Mouse (Mus musculus) heart, postnatal 0 days (tissue): ENCODE data around the gene Prss57. TPM values are rescaled to one million over a fixed set of nuclear protein-coding genes. Genes with fewer than 3 reads are reported as not detected.

Source experiments
- ATAC-seq: fragments of 200-750 bp; cut with Nextera tagmentation; 2 replicates; pipeline ENCODE4 v1.8.0; 2017; ENCODE audit warnings: low read depth, moderate number of reproducible peaks, moderate library complexity; ENCODE audit not compliant: insufficient read depth
- DNase-seq: peaks from one replicate; pipeline ENCODE4 v3.0.0-alpha.2; 2016; ENCODE audit warnings: low spot score
- H3K27ac ChIP-seq: fragments of 300-500 bp; sonication (generic); 2 replicates; pipeline ENCODE4 v1.5.1; 2014; ENCODE audit warnings: low read depth, mild to moderate bottlenecking
- H3K27me3 ChIP-seq: fragments of 300-500 bp; sonication (generic); 2 replicates; pipeline ENCODE4 v1.6.1; 2014; ENCODE audit warnings: low read length, mixed read lengths; ENCODE audit not compliant: control insufficient read depth, insufficient read depth
- H3K36me3 ChIP-seq: fragments of 300-500 bp; sonication (generic); replicated peaks from 2 replicates; pipeline ENCODE4 v1.6.1; 2014; ENCODE audit warnings: low read length, mixed read lengths; ENCODE audit not compliant: control insufficient read depth, insufficient read depth
- H3K4me1 ChIP-seq: fragments of 300-500 bp; sonication (generic); 2 replicates; pipeline ENCODE4 v1.6.1; 2014; ENCODE audit warnings: antibody characterized with exemption; ENCODE audit not compliant: control insufficient read depth, insufficient read depth
- H3K4me2 ChIP-seq: fragments of 300-500 bp; sonication (generic); 2 replicates; pipeline ENCODE4 v1.6.1; 2014; ENCODE audit warnings: low read depth, mild to moderate bottlenecking, low read length, moderate library complexity
- H3K4me3 ChIP-seq: fragments of 300-500 bp; sonication (generic); 2 replicates; pipeline ENCODE4 v1.5.1; 2014; ENCODE audit warnings: low read depth, low read length
- H3K9ac ChIP-seq: fragments of 300-500 bp; sonication (generic); replicated peaks from 2 replicates; pipeline ENCODE4 v1.6.1; 2014; ENCODE audit warnings: low read depth, low read length, mixed read lengths
- H3K9me3 ChIP-seq: fragments of 300-500 bp; sonication (generic); replicated peaks from 2 replicates; pipeline ENCODE4 v1.6.1; 2016; ENCODE audit warnings: low read length; ENCODE audit not compliant: control insufficient read depth
- CTCF ChIP-seq: IDR thresholded peaks from 2 replicates; pipeline ENCODE4 v1.5.1; 2016; ENCODE audit warnings: antibody characterized with exemption, control low read depth, low read depth
- EP300 ChIP-seq: IDR thresholded peaks from 2 replicates; pipeline ENCODE4 v1.6.1; 2016; ENCODE audit warnings: antibody characterized with exemption, low read depth
- WGBS: fragments of 180-500 bp; shearing (Covaris S2); extraction: QIAGEN DNeasy Blood & Tissue Kit; methylation state at CpG from one replicate; pipeline ENCODE4 v1.1.7; 2014; 5-methylcytosine and 5-hydroxymethylcytosine counted together
- polyA plus RNA-seq: library from polyadenylated mRNA; unstranded; fragments of >200 nt; fragmentation: Nextera tagmentation; extraction: Ambion mirVana; gene quantifications from 2 replicates; pipeline ENCODE4 v1.2.1, GENCODE M21; 2015
- total RNA-seq: library from RNA; depleted of rRNA; stranded (reverse); fragments of >200 nt; gene quantifications from 2 replicates; pipeline ENCODE4 v1.2.3, GENCODE M21; 2014; ENCODE audit warnings: low replicate concordance

Gene Prss57
- total and polyA plus RNA-seq, 2 experiments from 2014 or later: 1.3 TPM; not detected in 1

GRCm38 (mm10) chr10:79832026-79832785 is 41.4 kb upstream of the Prss57 start:
- H3K4me1 ChIP-seq: 0 out of 2 replicates have a peak, but pooled peaks cover 4% of the 10 kb centered on the region
- ATAC-seq: no peak

GRCm38 (mm10) chr10:79831583-79831982 is 40.8 kb upstream of the Prss57 start:
- H3K27me3 ChIP-seq: no peaks in the 10 kb centered on the region
- H3K4me2 ChIP-seq: no peak overlapping the region
- H3K4me3 ChIP-seq: no peak overlapping the region
- H3K27ac ChIP-seq: no peak overlapping the region
- no peak overlapping the region for H3K9ac ChIP-seq
- 78% methylated on average over 3 of the region's 3 CpGs for WGBS
- H3K9me3 ChIP-seq: no peaks in the 10 kb centered on the region
- H3K4me1 ChIP-seq: 0 out of 2 replicates have a peak, but pooled peaks cover 4% of the 10 kb centered on the region
- H3K36me3 ChIP-seq: no peaks in the 10 kb centered on the region
- ATAC-seq: no peak
- TF ChIP-seq CTCF (no peak), EP300 (no peak)
- no peak for DNase-seq

More at GRCm38 (mm10) chr10:79832026-79832785, 41.4 kb upstream of the Prss57 start:
- no peak overlapping the region for H3K4me3 ChIP-seq
- no peak overlapping the region for H3K27ac ChIP-seq
- no peak overlapping the region for H3K9ac ChIP-seq
- no peaks in the 10 kb centered on the region for H3K27me3 ChIP-seq
- H3K9me3 ChIP-seq: no peaks in the 10 kb centered on the region
- no peak overlapping the region for H3K4me2 ChIP-seq
- DNase-seq: no peak
- whole genome bisulfite sequencing: 56% methylated on average over 7 of the region's 7 CpGs
- no peaks in the 10 kb centered on the region for H3K36me3 ChIP-seq
- TF ChIP-seq EP300: no peak
- TF ChIP-seq CTCF: no peak

DNA sequence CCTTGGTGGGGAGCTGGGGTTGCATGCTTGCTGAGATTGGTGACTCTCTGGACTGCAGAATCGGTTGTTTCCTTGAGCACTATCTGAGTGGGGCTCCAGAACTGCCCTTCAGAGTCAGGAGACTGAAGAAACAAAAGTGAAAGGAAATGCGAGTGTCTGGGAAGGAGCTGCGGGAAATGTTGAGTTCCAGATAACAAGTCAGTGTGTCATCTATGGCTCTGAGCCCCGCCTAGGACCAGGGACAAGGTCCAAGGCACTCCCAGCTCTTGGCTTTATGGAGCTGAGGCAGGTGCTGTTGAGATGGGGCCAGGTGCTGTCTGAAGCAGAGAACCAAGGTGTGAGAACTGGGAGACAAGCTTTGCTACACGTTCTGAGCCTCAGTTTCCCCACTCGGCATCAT is 33.7 kb upstream of the Prss57 start:
- peaks cover 3% of the 10 kb centered on the region; the same call in 1 of the 2 replicates for H3K4me1 ChIP-seq
- H3K27me3 ChIP-seq: no peaks in the 10 kb centered on the region
- no peak overlapping the region for H3K4me3 ChIP-seq
- H3K36me3 ChIP-seq: peaks cover 6% of the 10 kb centered on the region
- 34% methylated on average over 6 of the region's 6 CpGs for WGBS
- no peak overlapping the region for H3K9ac ChIP-seq
- H3K9me3 ChIP-seq: no peaks in the 10 kb centered on the region
- H3K4me2 ChIP-seq: peak overlapping the region; percentile 40
- H3K27ac ChIP-seq: peak overlapping the region; percentile 67
- TF ChIP-seq EP300: no peak
- DNase-seq (peak; percentile 52), ATAC-seq (peak; percentile 52; the same call in 1 of the 2 replicates)

DNA sequence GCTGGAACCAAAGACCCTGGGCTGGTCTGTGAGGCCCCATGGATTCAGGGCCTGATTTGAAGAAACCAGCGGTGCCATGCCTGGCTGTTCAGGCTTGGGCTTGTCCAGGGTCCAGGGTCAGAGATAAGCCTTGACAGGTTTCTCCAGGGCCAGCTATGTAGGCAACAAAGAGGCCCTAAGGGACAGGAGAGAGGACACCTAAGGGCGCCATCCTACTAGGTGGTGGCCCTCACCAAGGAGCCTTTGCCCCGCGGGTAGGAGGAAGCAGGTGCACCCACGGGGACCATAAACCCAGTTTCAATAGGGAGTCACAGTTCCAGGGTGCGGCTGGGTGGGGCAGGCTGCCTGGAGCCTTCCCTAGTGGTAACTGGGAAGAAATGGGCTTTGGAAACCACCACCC is 32.2 kb upstream of the Prss57 start:
- no peak overlapping the region for H3K27ac ChIP-seq
- no peak overlapping the region for H3K4me3 ChIP-seq
- H3K9me3 ChIP-seq: no peaks in the 10 kb centered on the region
- peaks cover 3% of the 10 kb centered on the region; the same call in 1 of the 2 replicates for H3K4me1 ChIP-seq
- H3K27me3 ChIP-seq: no peaks in the 10 kb centered on the region
- DNase-seq: no peak
- H3K36me3 ChIP-seq: peaks cover 11% of the 10 kb centered on the region
- no peak overlapping the region for H3K9ac ChIP-seq
- TF ChIP-seq EP300 (no peak), CTCF (no peak)
- WGBS: 74% methylated on average over 6 of the region's 6 CpGs
- no peak overlapping the region for H3K4me2 ChIP-seq
- no peak for ATAC-seq

GRCm38 (mm10) chr10:79822372-79822771 is 31.6 kb upstream of the Prss57 start:
- no peak overlapping the region; the same call in 1 of the 2 replicates for H3K27ac ChIP-seq
- ATAC-seq: no peak

More at GRCm38 (mm10) chr10:79822372-79822771, 31.6 kb upstream of the Prss57 start:
- no peak for TF ChIP-seq EP300
- TF ChIP-seq CTCF: no peak
- Histone ChIP-seq H3K9me3 (no peaks in the 10 kb centered on the region), H3K9ac (no peak overlapping the region), H3K4me1 (peaks cover 3% of the 10 kb centered on the region; the same call in 1 of the 2 replicates), H3K36me3 (peaks cover 11% of the 10 kb centered on the region), H3K4me3 (no peak overlapping the region), H3K27me3 (no peaks in the 10 kb centered on the region), H3K4me2 (no peak overlapping the region)
- WGBS: 60% methylated on average over 17 of the region's 17 CpGs
- DNase-seq: no peak
